Mouse (Mus musculus): ENCODE measurements around the gene Ppm1l. TPM values are rescaled to one million over a fixed set of nuclear protein-coding genes. Genes with fewer than 3 reads are reported as not detected.
A peak's percentile ranks its signal among the peaks of the same experiment; 100 is the strongest.

Gene Ppm1l
- 10 to 100 TPM; 11.1 to 13.0 TPM for total RNA-seq (2021)
- long read RNA-seq, experiment 1, full-length matches to known transcripts, result 8 of 11 reads
- long read RNA-seq, experiment 1, partial matches to known transcripts, result 0 of 11 reads
- long read RNA-seq, experiment 1, other reads (novel, unspliced or antisense), result 3 of 11 reads
- long read RNA-seq, experiment 2, full-length matches to known transcripts, result 4 of 8 reads
- long read RNA-seq, experiment 2, partial matches to known transcripts, result 0 of 8 reads
- long read RNA-seq, experiment 2, other reads (novel, unspliced or antisense), result 4 of 8 reads

DNA sequence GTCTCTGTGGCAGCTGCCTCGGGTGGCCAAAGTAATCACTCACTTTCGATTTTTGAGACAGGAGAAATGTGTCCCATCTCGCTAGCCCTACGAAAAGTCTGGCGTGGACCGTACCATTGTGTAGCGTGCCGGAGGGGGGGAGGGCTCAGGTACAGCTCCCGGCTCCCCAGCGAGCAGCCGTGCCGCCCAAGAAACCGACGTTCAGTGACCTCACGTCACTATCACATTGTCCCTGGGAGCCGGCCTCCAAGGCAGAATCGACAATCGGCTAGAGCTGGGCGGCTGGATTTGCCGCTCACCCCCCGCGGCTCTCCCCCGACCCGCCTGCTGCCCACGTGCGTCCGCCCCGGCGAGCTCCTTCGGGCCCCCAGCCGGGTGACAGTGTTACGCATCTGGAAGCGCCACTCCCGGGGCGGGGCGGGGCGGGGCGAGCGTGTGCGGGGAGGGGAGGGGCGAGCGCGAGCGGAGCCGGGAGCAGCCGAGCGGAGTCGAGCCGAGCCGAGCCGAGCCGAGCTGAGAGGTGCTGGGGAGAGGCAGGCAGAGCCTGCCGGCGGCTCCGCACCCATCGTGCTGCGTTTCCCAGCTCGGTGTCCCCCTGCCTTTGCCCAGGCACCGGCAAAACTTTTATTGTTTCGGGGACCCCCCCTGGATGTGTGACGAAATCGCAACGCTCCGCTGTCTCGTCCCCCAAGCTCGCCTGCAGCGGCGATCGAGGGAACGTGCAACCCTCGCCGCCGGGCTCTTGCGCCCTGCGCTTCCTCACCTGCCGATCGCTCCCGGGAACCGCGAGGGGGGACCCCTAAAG lies at the start of gene Ppm1l:
Gene Ppm1l, plus strand, starts transcription at position 471 of the 805 bp plus-strand sequence.
- peak; percentile 93 for DNase-seq

DNA sequence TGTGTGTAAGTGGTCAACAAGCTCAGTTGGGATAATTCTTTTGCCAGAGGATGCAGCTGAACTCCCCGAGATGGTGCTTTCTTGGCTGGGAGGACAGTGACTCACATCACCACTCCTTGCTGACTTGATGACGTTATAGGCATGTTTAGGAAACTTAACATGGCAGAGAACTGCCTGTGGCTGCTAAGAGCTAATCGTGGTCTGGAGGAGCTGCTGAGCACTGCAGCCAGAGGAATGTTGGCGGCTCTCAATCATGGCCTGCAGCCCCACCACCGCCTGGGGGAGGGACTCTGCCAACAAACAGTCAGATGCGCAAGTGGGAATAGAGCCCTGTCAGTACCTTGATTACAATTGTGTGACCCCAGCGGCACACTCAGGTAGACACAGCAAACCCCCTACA lies 44.8 kb upstream of the Ppm1l start:
- no peak for DNase-seq

DNA sequence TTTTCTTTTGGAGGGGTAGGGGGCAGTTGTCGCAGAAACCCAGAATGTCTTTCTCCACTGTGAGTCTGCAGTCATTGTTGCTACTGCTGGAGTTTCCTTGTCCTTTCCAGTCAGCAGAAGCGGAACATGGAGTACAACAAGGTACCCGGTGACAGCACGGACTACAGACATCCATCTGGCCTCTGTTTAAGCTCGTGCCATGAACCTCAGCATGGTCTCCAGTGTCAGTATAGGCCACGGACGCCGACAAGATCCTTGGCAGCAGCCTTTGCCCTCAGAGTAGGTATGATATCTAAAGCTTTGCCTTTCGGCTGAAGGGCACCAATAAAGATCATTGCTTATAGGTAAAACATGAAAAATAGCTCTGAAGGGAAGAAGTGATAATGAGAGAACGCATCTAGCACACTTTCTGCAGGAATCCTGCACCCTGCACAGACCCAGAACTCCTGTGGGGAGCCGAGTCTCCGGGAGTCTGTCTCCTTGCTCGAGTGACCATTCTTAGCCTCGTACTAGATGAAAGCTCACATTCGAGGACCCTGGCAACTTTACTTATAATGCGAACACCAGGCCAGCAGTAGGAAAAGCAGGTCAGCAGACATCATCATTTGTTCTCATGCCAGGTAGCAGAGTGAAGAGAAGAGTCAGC lies 42.5 kb upstream of the Ppm1l start:
- no peak for DNase-seq

DNA sequence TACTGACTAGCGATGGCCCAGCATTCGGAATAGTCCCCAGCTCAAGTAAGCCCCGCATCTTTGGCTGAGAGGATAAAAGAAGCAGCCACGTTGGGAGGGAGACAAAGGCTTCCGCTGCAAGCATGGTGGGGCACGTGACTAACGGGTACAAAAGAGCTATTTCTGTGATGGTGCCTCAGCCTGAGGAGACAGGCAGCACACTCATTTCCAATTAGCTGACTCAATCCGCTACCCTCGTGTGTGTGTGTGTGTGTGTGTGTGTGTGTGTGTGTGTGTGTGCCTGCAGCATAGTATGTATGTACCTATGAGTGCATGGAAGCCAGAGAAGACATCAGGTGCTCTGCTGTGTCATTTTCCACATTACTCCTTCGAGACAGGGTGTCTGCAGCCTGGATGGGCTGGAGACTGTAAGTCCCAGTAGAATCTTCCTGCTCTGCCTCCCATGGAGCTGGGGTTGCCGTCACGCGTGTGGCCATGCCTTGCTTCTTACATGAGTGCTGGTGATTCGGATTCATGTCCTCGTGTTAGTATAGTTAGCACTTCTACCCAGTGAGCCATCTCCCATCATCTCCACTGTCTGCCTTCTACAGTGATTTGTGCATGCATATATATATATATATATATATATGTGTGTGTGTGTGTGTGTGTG lies 41.9 kb upstream of the Ppm1l start:
- DNase-seq, result no peak

DNA sequence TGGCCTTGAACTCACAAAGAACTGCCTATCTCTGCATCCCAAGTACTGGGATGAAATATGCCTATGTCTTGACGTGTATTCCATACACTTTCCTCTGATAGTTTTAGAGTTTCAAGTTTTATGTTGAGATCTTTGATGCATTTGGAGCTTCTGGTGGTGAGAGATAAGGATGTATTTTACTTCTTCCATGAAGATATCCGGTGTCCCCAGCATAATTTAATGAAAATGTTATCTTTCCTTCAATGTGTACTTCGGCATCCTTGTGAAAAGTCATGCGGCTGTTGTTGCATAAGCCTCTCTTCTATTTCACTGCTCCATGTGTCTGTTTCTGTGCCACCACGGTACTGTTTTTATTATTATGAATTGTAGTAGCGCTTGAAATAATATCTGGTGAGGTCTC lies 38.0 kb upstream of the Ppm1l start:
- DNase-seq, result no peak

DNA sequence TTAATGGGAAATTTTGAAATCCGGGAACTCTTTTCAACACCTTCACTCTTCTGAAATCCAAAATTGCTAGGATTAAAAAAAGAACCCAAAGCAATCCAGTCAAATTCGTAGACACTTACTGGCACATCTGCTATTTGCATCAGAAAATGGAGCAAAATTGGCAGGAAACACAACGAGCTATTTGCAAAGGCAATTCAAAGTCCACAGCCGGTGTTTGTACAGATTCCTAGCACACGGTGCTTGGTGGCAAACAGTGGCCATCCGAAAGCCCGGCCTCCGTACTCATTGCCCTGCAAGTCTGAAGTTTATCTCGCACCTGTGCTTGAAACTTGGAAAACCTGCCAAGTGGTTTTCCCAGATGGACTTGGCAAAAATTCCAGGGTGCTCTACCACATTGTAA lies 34.3 kb upstream of the Ppm1l start:
- DNase-seq, result no peak

DNA sequence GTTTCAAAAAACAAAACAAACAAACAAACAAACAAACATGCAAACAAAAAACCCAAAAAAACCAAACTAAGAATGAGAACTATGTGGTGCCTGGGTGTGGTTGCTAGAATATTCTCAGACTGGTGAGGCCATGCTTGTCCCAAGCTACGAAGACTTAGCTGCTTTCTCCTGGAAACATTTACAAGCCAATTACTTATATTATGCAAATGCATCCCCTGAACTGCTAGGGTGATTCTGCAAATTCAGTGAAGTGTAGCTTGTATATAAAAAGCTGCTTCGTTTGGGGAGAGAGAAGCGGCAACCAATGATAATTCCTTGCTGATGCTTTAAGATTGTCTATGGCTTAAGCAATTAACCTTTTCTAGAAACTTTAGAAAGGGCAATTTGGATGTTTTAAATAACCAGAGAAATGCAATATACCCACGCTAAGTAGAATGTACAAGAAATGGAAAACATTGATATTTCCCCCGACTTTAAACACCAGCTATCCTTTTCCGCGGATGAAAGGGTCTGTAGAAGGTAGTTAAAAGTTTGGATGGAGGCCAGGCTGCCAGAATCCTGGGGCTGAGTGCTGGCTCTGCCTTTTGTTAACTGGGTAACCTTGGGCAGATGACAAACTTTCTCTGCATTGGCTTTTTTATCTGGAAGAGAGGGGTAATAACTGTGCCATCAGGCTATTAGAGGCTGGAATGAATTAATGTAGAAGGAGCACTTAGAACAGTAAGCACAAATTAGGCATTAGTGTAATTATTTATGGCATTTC lies 33.4 kb upstream of the Ppm1l start:
- DNase-seq, result peak; percentile 22

DNA sequence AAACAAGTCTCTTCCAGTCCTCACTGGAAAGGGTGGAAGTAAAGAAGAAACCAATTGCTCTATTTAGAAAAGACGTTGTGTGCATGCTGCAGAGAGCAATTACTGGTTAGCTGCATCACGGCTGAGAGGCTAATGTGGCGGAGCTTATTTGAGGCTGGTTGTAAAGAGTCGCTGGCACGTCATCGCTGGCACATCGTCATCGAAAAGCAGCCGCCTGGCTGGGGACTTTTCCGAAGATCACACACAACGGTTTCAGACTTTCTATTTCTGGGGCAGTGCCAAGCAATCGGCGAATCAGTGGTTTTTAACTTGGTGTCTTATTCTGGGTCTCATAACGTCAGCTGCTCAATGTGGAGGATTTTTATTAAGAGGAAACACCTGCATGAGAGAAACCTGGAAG lies 26.8 kb upstream of the Ppm1l start:
- DNase-seq, result peak; percentile 10

DNA sequence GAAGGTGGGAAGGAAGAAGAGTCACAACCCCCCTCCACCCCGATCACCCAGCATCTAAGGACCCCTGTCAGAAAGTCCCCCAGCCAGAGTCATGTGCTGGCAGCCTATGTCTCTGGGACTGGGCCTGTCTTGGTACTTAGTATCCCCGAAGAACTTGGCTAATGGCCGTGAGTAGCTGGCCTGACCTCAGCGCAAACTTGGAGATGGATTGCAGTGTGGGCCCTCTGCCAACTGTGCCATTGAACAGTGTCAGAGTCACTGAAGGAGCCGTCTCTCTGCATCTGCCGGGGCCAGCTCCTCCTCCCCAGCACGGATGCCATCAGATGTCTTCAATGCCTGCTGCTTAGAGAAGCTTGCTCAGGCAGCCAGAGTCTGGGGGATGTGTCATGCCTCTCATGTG lies 26.4 kb upstream of the Ppm1l start:
- DNase-seq, result peak; percentile 92

DNA sequence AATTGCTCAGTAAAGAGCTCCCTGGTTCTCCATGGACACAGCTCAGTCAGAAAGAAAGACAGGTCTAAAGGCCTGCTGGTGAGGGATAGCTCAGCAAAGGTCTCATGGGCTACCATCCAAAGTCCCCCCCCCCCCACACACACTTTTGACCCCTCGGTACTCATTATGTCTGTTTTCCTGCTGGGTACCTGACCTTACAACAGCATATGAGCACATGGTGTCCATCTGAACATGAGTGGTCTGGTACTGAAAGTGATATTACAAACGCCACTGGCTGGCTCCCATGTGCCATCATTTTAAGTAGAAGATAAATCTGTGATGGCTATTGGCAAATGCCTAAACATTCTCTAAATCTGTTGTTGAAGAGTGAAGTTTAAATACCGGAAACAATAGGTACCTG lies 25.8 kb upstream of the Ppm1l start:
- DNase-seq, result no peak

DNA sequence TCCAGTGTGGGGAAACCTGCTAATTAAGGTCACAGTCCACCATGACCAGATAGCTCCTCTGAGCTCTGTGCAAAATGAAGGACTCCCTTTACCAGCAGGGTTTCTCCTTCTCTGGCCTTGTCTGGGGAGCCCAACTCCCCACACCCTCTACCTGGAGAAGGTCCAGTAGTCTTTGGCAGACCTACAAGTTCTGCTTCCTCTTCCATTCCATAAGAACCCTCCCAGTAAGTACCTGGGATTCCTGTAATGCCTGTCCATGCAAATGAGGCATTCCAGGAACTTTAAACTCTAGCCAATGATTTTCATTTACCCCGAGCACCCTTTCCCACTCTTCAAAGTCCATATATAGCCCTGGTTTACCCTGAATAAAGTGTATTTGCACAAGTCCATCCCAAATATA lies 24.0 kb upstream of the Ppm1l start:
- peak; percentile 33 for DNase-seq

DNA sequence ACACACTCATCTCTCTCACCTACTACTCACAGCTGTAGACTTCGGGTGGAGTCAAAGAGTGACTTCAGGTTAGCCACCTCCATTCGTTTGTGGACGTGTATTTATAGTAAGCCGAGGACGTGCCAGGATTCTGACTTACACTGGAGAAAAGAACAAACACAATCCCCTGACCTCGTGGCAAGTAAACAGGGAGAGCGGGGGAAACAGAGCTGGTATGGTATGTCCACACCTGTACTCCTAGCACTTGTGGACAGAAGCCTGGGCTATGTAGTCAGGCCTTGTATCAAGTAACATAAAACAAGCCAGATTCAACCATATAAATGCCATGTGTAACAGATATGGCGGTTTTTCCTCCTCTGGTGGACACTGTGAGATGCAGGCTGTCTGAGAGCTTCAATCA lies 20.4 kb upstream of the Ppm1l start:
- no peak for DNase-seq

DNA sequence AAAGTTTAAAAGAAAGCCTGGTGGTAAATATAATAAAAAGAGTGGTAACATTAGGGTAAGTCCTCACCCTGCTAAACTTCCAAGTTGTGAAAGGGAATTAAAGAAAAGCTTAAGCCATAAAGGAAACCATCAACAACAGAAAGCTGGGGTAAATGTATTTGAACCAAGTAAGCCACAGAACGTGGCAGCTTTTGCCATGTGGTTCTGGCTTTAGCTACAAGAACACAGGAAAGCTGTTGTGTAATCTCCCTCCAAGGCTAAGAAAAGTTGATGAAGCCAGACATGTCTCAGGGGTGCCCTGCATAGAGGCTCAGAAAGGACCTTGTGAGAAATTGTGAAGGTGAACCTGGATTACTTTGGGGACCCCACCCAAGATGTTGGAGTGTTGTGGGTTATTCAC lies 16.5 kb upstream of the Ppm1l start:
- DNase-seq, result peak; percentile 18

DNA sequence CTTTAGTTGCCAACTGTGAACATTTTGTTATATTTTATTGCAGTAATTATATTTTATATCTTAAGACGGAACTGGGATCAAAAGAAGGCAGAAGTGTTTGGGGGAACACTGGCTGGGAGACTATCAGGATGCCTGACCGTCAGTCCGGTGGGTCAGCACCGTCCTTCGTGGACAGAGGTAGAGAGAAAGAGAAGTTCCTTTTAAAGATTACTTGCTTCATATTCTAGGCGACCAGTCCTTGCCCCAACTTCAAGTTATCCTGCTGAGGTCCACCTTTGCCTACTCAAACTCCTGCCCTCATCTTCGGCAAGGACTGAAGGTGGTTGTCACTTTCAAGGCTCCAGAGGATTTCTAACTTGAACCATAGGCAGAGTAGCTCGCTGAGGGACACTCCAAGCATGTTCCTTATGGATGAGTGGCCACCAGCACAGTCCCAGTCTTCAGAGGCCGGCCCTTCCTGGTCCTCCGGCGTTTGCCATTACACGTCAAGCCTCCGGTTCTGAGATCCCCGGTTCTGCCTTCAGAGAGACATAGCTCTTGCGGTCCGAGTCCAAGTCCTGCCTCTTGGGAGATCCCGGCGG lies 761 bp upstream of the Ppm1l start:
- DNase-seq, result no peak

DNA sequence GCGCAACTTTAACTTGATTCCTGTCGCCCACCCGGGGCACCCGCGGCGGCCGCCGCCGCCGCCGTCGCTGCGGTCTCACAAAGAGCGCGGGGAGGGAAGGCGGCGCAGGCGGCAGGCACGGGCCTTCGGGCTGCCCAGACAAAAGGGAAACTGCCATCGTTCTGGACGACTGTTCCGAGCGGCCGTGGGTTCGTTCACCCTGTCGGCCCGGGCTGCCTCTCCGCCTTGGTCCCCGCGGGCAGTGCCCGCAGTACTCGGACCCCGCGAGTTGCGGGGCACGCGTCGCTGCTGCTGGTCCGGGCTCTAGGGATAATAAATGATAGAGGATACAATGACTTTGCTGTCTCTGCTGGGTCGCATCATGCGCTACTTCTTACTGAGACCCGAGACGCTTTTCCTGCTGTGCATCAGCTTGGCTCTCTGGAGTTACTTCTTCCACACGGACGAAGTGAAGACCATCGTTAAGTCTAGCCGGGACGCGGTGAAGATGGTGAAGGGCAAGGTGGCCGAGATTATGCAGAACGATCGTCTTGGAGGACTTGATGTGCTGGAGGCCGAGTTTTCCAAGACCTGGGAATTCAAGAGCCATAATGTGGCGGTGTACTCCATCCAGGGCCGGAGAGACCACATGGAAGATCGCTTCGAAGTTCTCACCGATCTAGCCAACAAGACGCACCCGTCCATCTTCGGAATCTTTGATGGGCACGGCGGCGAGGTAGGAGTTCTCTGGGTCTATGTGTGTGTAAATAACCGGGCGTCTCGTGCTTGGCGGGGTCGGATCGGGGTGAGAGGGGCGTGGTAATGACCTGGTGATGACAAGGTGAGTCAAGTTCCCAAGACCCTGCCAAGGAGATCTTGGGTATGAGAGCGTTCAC lies 827 bp downstream of the Ppm1l start:
- peak; percentile 20 for DNase-seq

DNA sequence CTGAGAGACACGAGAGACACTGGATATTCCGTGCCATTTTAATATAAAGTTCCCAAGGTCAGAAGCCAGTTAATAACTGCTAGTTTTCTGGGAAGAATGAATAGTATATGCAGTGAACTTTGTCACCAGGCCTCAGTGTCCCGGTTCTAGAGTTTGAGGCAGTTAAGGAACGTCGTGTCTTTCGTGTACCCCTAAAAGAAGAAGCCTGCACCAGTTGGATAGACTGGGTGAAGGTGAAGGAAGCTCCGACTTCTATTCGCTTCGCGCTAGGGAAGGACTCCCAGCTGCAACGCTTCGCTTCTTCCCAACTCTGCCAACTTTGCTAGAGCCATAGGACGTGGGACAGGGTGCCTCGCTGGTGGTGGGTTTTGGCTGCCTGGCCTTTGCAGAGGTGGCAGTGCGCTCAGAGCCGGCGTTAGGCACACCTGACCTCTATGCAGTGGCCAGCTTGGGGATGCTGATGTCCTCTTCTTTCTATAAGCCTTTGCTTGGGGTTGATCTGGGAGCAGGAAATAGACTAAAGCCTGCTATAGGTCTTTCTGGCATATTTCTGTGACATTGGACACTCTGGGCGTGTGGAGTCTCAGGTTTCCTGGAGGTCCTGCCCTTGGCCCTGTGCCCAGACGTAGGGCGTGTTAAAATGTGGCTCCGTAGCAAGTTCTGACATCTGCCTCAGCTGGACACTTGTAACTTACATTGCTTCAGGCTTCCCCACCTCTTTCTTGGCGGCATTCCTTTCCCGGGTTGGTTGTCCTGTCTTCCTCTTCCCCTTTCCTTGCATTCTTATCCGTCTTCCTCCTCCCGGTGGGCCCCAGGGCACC lies 1.7 kb downstream of the Ppm1l start:
- DNase-seq, result peak; percentile 51

DNA sequence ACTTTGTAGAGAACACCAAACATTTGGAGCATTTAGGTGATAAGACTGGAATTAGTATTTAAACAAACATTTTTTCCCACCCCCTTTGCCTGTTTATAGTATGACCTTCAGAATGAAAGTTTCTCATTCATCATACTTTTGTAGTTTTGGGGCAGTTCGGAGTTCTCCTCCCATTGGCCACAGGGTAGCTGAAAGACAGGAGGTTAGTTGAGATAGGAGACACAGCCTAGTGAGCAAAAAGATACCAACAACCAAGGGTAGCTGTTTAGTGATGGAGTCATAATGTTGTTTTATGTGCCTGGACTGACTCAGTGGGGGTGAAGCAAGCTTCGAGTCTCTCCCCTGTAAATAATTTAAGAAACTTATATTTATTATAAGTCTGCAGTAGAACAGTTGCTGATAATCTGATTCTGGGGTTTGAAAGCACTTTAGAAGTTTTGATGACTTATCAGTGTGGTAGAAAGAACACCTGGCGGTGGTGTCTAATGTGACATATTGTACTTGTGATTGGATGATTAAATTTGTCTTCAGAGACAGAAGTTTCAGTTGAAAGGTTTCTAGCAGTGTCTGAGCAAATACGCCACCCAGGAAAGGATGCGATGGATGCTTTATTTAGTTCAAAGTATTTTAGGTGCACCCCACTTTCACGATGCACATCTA lies 2.5 kb downstream of the Ppm1l start:
- no peak for DNase-seq

DNA sequence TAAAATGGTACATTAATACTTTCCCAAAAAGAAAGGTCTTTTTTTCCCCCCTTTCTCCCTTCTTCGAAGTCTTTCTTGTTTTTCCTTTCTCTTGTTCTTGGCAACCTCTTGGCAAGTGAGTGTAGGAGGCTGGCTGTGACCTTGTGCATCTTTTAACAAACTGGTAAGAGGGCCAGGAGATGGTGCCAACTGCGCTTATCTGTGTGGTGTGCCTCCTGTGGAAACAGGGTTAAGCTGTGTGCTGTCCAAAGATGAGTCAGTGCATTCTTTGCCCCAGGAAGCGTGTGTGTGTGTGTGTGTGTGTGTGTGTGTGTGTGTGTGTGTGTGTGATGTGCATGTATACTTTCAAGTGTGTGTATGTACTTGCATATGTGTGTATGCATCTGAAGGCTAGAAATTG lies 7.3 kb downstream of the Ppm1l start:
- peak; percentile 74 for DNase-seq

DNA sequence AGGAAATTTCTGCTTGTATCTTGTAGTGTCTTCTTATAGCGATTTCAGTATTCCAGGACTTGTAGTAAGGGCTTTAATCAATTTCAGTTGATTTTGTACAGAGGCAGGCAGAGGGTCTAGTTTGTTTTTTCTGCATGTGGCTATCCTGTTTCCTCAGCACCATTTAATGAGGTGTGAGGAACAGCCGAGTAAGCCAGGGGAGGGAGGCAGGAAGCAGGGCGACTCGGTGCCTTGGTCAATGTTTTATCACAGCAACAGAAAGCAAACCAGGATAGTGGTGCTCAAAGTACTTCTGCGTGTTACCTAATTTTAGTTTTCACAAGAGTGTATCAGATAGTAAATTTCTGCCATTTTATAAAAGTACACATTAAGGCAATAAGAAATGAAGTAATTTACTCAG lies 13.2 kb downstream of the Ppm1l start:
- DNase-seq, result no peak

Measured in adrenal gland, postnatal 10 days (tissue).